17 mouse cellular contexts compared by ENCODE assay signal in genomic region chr4:86383124-86383523, GRCm38 (mm10).
A peak's percentile ranks its signal among the peaks of the same experiment; 100 is the strongest.
DNase-seq lines count a peak whose midpoint lies in the region; ATAC-seq and TF ChIP-seq lines count a peak whose summit lies in the region.
"Had no signal": no experiment of that assay in that cellular context is flagged by ENCODE, and none has a peak within 500 bp of the region (broad histone marks: within the 10 kb centered on the region; RNA-seq: fewer than 3 reads in every experiment).

No protein-coding gene starts in this region.

- no peak for TF ChIP-seq POLR2A in lung, adult 2 months (IDR thresholded peaks at IDR 0.05; ENCODE audit: borderline replicate concordance, extremely low read depth, low read depth, low read length)

- no peak for DNase-seq in heart, adult 8-10 months (ENCODE audit: low spot score)
- DNase-seq in kidney, postnatal 0 days (ENCODE audit: low spot score), result peak; percentile 32
- no peak for DNase-seq in kidney, adult 18-20 months
- peak; percentile 13 for DNase-seq in lung, adult 2 months
- peak; percentile 38 to 44 for DNase-seq in lung, postnatal 4 days
- no peak for DNase-seq in forebrain, embryonic 10.5 days (ENCODE audit: extremely low spot score, low spot score)
- DNase-seq in gastrocnemius, postnatal 4 days (ENCODE audit: low spot score in 2 of 2), result no peak
- DNase-seq: adrenal gland, postnatal 25 days; B cell, adult 2 months; cerebellum, adult 18-20 months; cerebellum, postnatal 36 days; thymus, adult 2 months had no signal

- H3K4me3 ChIP-seq in heart, embryonic 15.5 days, result no peak overlapping the region
- no peak overlapping the region for H3K4me3 ChIP-seq in kidney, postnatal 0 days (replicated peaks; ENCODE audit: low read depth, low read length)
- H3K4me3 ChIP-seq in lung, adult 2 months (replicated peaks; ENCODE audit: extremely low read depth, low read depth, low read length), result no peak overlapping the region
- no peak overlapping the region for H3K4me3 ChIP-seq in forebrain, embryonic 10.5 days

- no peaks in the 10 kb centered on the region for H3K9me3 ChIP-seq in heart, embryonic 15.5 days (replicated peaks)
- no peaks in the 10 kb centered on the region for H3K9me3 ChIP-seq in kidney, postnatal 0 days (replicated peaks; ENCODE audit: low read length)
- H3K9me3 ChIP-seq in forebrain, embryonic 10.5 days, result no peaks in the 10 kb centered on the region

- no peak overlapping the region for H3K4me2 ChIP-seq in heart, embryonic 15.5 days
- no peak overlapping the region for H3K4me2 ChIP-seq in kidney, postnatal 0 days (ENCODE audit: low read length)
- H3K4me2 ChIP-seq: hindbrain, embryonic 14.5 days had no signal

- peak overlapping the region; percentile 58 for H3K27ac ChIP-seq in heart, embryonic 15.5 days
- H3K27ac ChIP-seq in kidney, postnatal 0 days, result no peak overlapping the region
- no peak overlapping the region for H3K27ac ChIP-seq in forebrain, embryonic 10.5 days
- H3K27ac ChIP-seq: hindbrain, embryonic 14.5 days had no signal

- no peak for TF ChIP-seq CTCF in kidney, postnatal 0 days (IDR thresholded peaks at IDR 0.05; ENCODE audit: low read depth)
- no peak for TF ChIP-seq CTCF in lung, adult 2 months (IDR thresholded peaks at IDR 0.05; ENCODE audit: insufficient read depth, low read length)

- H3K27me3 ChIP-seq in heart, embryonic 15.5 days, result no peaks in the 10 kb centered on the region
- H3K27me3 ChIP-seq in kidney, postnatal 0 days (ENCODE audit: insufficient read depth, low read length), result no peaks in the 10 kb centered on the region
- H3K27me3 ChIP-seq in forebrain, embryonic 10.5 days (ENCODE audit: poor library complexity, severe bottlenecking), result no peaks in the 10 kb centered on the region
- H3K27me3 ChIP-seq: Patski had no signal

- H3K4me1 ChIP-seq in heart, embryonic 15.5 days (replicated peaks), result peaks cover 11% of the 10 kb centered on the region
- no peaks in the 10 kb centered on the region for H3K4me1 ChIP-seq in kidney, postnatal 0 days (replicated peaks; ENCODE audit: insufficient read depth, low read length)
- H3K4me1 ChIP-seq in lung, adult 2 months (ENCODE audit: control insufficient read depth, insufficient read depth, low read length), result no peaks in the 10 kb centered on the region
- H3K4me1 ChIP-seq in forebrain, embryonic 10.5 days, result peaks cover 10% of the 10 kb centered on the region

- no peak overlapping the region for H3K9ac ChIP-seq in heart, embryonic 15.5 days
- no peak overlapping the region for H3K9ac ChIP-seq in kidney, postnatal 0 days (ENCODE audit: low read depth, low read length)
- H3K9ac ChIP-seq: hindbrain, embryonic 14.5 days had no signal

- H3K36me3 ChIP-seq in heart, embryonic 15.5 days, result no peaks in the 10 kb centered on the region
- H3K36me3 ChIP-seq in kidney, postnatal 0 days (ENCODE audit: insufficient read depth, low read length), result no peaks in the 10 kb centered on the region
- no peaks in the 10 kb centered on the region for H3K36me3 ChIP-seq in forebrain, embryonic 10.5 days (replicated peaks)

- ATAC-seq in heart, embryonic 15.5 days (replicated peaks; ENCODE audit: insufficient number of reproducible peaks, insufficient read depth, low FRiP score, low read depth), result no peak
- ATAC-seq in kidney, postnatal 0 days (replicated peaks; ENCODE audit: low FRiP score, low read depth), result no peak
- ATAC-seq: activated CD4-positive, CD25-positive, alpha-beta regulatory T cell, adult 4 months; intestine, postnatal 0 days; Patski had no signal

- 46% methylated on average over 2 of the region's 2 CpGs for WGBS in heart, embryonic 15.5 days
- 60% methylated on average over 2 of the region's 2 CpGs for WGBS in kidney, postnatal 0 days
- WGBS in lung, adult 2 months, result 42% methylated on average over 2 of the region's 2 CpGs
- 80% methylated on average over 2 of the region's 2 CpGs for WGBS in forebrain, embryonic 10.5 days

Comparison
In these comparisons a context has a peak if more than half of its experiments do, and no peak if none do; other contexts are left out.
1. DNase-seq: peak in kidney, postnatal 0 days (single experiment), lung, adult 2 months (single experiment) and lung, postnatal 4 days (2 of 2); none in heart, adult 8-10 months (single experiment), kidney, adult 18-20 months (single experiment), forebrain, embryonic 10.5 days (single experiment) and gastrocnemius, postnatal 4 days (0 of 2).